Mouse (Mus musculus) intestine, postnatal 0 days (tissue): ENCODE measurements around the gene Hist1h2ba. TPM values are rescaled to one million over a fixed set of nuclear protein-coding genes. Genes with fewer than 3 reads are reported as not detected.
A peak's percentile ranks its signal among the peaks of the same experiment; 100 is the strongest.

Source experiments
- ATAC-seq: fragments of 200-750 bp; cut with Nextera tagmentation; 2 replicates; pipeline ENCODE4 v1.8.0; 2017; ENCODE audit warnings: mild to moderate bottlenecking, moderate TSS enrichment, moderate library complexity
- H3K27ac ChIP-seq: fragments of 300-500 bp; sonication (generic); 2 replicates; pipeline ENCODE4 v1.5.1; 2014; ENCODE audit warnings: mild to moderate bottlenecking, low read depth, low read length, moderate library complexity
- H3K27me3 ChIP-seq: fragments of 300-500 bp; sonication (generic); replicated peaks from 2 replicates; pipeline ENCODE4 v1.6.1; 2014; ENCODE audit warnings: low read length, mixed read lengths; ENCODE audit not compliant: control insufficient read depth, insufficient read depth
- H3K36me3 ChIP-seq: fragments of 300-500 bp; sonication (generic); 2 replicates; pipeline ENCODE4 v1.6.1; 2014; ENCODE audit warnings: mild to moderate bottlenecking, moderate library complexity; ENCODE audit not compliant: control insufficient read depth, insufficient read depth
- H3K4me1 ChIP-seq: fragments of 300-500 bp; sonication (generic); replicated peaks from 2 replicates; pipeline ENCODE4 v1.6.1; 2014; ENCODE audit warnings: antibody characterized with exemption, low read length, mixed read lengths; ENCODE audit not compliant: control insufficient read depth, insufficient read depth
- H3K4me2 ChIP-seq: fragments of 300-500 bp; sonication (generic); replicated peaks from 2 replicates; pipeline ENCODE4 v1.6.1; 2014; ENCODE audit warnings: low read depth, mild to moderate bottlenecking, moderate library complexity
- H3K4me3 ChIP-seq: fragments of 300-500 bp; sonication (generic); 2 replicates; pipeline ENCODE4 v1.5.1; 2014; ENCODE audit warnings: low read depth, low read length
- H3K9ac ChIP-seq: fragments of 300-500 bp; sonication (generic); 2 replicates; pipeline ENCODE4 v1.6.1; 2014; ENCODE audit warnings: mild to moderate bottlenecking, low read depth, low read length
- H3K9me3 ChIP-seq: fragments of 300-500 bp; sonication (generic); 2 replicates; pipeline ENCODE4 v1.6.1; 2016; ENCODE audit warnings: mixed run types; ENCODE audit not compliant: control insufficient read depth
- CTCF ChIP-seq: sonication (generic); IDR thresholded peaks from 2 replicates; pipeline ENCODE4 v1.5.1; 2016; ENCODE audit warnings: low read depth, mild to moderate bottlenecking, control low read depth, antibody characterized with exemption, moderate library complexity
- WGBS: fragments of 180-500 bp; shearing (Covaris S2); extraction: QIAGEN DNeasy Blood & Tissue Kit; methylation state at CpG from one replicate; pipeline ENCODE4 v1.1.7; 2014; 5-methylcytosine and 5-hydroxymethylcytosine counted together
- polyA plus RNA-seq: library from polyadenylated mRNA; unstranded; fragments of >200 nt; fragmentation: Nextera tagmentation; extraction: Ambion mirVana; gene quantifications from 2 replicates; pipeline ENCODE4 v1.2.1, GENCODE M21; 2015

The Hist1h2ba gene
- polyA plus RNA-seq, 1 experiment from 2014 or later: not detected

DNA sequence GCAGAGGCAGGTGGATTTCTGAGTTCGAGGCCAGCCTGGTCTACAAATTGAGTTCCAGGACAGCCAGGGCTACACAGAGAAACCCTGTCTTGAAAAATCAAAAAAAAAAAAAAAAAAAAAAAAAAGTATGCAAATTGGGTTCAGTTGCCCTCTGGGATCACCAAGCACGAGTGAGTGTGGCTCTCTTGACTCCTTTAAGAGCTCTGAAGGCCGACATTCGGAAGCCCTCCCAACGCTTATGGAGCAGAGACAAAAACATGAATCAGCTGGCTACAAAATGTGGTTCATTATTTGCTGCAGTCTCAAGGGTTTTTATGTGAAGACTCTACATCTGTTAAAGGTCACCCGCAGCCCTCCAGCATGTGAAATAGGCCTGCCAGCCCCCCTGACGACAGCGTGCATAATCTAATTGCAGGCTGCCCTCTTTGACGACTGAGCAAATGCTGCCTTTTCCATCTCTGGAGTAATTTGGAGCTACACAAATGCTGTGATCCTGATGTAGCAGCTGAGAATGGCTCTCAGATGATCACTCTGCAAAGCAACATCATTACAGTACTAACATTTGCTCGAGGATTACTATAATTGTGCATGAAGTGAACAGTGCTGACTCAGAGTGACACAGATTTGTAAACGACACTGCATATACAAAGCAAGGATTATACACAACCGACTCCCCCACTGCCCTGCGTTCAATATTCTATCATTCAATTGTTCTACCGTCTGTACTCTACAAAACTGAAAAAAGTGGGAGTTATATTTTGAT, 15.7 kb upstream of the Hist1h2ba start:
- H3K27ac ChIP-seq: no peak overlapping the region
- H3K9me3 ChIP-seq: no peaks in the 10 kb centered on the region
- H3K4me3 ChIP-seq: no peak overlapping the region
- H3K27me3 ChIP-seq: no peaks in the 10 kb centered on the region
- no peak for ATAC-seq
- H3K36me3 ChIP-seq: no peaks in the 10 kb centered on the region
- no peak for TF ChIP-seq CTCF
- no peaks in the 10 kb centered on the region for H3K4me1 ChIP-seq
- no peak overlapping the region for H3K4me2 ChIP-seq
- WGBS: 63% methylated on average over 14 of the region's 14 CpGs
- no peak overlapping the region for H3K9ac ChIP-seq

DNA sequence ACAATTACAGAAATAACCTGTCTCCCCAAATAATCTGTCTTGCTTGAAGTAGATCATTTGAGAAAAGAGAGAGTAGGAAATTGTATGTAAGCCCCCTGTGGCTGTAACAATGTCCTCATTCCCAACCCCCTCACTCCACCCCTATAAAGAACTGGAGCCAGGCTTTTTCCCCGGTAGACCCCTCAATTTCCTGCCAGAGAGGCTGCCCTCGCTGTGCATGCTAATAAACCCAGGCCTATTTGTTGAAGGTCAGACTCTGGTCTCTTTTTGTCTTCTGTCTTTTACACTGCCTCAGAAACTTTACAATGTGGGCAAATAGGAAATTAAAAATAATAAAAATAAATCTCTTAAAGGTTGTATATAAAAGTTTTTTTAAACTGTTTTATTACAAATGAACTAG, 12.3 kb upstream of the Hist1h2ba start:
- Histone ChIP-seq H3K27me3 (no peaks in the 10 kb centered on the region), H3K4me1 (no peaks in the 10 kb centered on the region), H3K4me3 (no peak overlapping the region), H3K27ac (no peak overlapping the region), H3K4me2 (no peak overlapping the region), H3K36me3 (no peaks in the 10 kb centered on the region), H3K9me3 (no peaks in the 10 kb centered on the region), H3K9ac (no peak overlapping the region)
- no peak for TF ChIP-seq CTCF
- ATAC-seq: no peak
- WGBS: 47% methylated on average over 2 of the region's 2 CpGs

DNA sequence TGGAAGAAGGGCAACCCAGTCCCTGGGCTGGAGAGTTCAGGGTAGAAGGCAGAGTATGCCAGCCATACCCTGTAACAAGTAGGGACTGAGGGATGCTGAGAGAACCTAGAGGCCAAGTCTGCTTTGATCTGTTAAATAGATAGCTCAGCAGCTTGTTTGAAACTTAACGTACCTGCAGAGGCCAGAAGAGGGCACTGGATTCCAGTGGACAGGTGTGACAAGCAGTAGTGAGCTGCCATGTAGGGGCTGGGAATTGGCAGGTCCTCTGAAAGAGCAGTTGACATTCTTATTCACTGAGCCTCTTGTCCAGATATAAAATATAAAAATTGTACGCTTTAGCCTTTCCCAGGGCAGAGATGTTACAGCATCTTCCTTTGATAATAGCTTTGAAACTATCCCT, 8.9 kb upstream of the Hist1h2ba start:
- Histone ChIP-seq H3K4me2 (no peak overlapping the region), H3K27me3 (no peaks in the 10 kb centered on the region), H3K9me3 (no peaks in the 10 kb centered on the region), H3K4me1 (no peaks in the 10 kb centered on the region), H3K36me3 (no peaks in the 10 kb centered on the region), H3K27ac (no peak overlapping the region), H3K4me3 (no peak overlapping the region), H3K9ac (no peak overlapping the region)
- peak; percentile 68 for TF ChIP-seq CTCF
- WGBS: 54% methylated on average over 2 of the region's 2 CpGs
- no peak for ATAC-seq

DNA sequence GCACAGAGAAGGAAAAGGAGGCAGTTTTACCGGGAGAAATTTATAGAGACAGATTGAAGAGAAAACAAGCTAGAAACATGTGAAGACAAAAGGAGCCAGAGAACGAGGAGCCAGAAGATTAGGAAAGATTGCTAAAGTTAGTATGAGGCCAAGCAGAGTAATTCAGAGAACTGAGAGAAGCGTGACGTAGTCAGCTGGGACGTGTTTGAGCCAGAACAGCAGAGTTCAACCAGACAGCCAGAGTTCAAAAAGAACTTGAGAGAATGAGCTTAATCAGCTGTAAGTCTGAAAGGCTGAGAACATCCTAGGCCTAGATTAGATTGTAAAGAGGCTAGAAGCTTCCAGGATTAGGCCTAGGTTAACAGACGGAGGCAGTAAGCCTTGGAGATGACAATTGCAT, 6.3 kb upstream of the Hist1h2ba start:
- no peak overlapping the region for H3K9ac ChIP-seq

DNA sequence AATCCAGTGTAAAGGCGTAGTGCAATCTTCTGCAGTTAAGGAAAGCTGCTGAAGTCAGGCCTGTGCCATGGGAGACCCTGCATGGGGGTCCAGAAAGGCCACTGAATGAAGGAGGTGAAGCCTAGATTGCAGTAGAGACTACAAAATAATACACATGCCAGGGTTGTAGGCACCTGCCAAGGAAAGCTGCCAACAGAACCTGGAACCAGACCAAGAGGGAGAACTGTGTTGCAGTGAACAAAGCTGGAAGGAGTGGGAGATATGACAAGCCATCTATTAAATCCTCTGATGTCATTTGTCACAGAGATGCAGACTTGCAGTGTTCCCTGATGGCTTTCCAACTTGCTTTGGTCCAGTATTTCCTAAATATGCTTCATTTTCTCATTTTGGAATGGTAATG, 4.7 kb upstream of the Hist1h2ba start:
- Histone ChIP-seq H3K9me3 (no peaks in the 10 kb centered on the region), H3K4me1 (no peaks in the 10 kb centered on the region), H3K27me3 (no peaks in the 10 kb centered on the region), H3K27ac (no peak overlapping the region), H3K4me3 (no peak overlapping the region), H3K4me2 (no peak overlapping the region), H3K9ac (no peak overlapping the region), H3K36me3 (no peaks in the 10 kb centered on the region)
- no peak for ATAC-seq
- TF ChIP-seq CTCF: no peak
- WGBS: 90% methylated on average over 1 of the region's 1 CpGs

More for the DNA sequence above, 6.3 kb upstream of the Hist1h2ba start:
- Histone ChIP-seq H3K4me3 (no peak overlapping the region), H3K4me1 (no peaks in the 10 kb centered on the region), H3K27me3 (no peaks in the 10 kb centered on the region), H3K27ac (no peak overlapping the region), H3K9me3 (no peaks in the 10 kb centered on the region), H3K4me2 (no peak overlapping the region), H3K36me3 (no peaks in the 10 kb centered on the region)
- ATAC-seq: no peak
- WGBS: 60% methylated on average over 6 of the region's 6 CpGs
- no peak for TF ChIP-seq CTCF

DNA sequence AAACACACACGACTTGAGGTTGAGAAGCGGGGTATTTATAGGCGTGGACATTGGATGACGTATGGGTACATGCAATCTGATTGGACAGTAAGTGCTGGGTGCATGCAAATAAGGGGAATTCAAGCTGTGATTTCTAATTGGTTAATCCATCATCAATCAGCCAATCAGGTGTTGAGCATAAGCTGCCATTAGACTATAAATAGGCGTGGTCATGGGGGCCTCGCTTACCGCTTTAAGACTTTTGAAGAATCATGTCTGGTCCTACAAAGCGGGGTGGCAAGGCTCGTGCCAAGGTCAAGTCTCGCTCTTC, 210 bp upstream of the Hist1h2ba start, which contains the start of gene Hist1h2aa:
TSS of gene Hist1h2aa (plus strand) at position 252 of the 310 bp plus-strand sequence.
- WGBS: 90% methylated on average over 10 of the region's 10 CpGs
- no peaks in the 10 kb centered on the region for H3K36me3 ChIP-seq

DNA sequence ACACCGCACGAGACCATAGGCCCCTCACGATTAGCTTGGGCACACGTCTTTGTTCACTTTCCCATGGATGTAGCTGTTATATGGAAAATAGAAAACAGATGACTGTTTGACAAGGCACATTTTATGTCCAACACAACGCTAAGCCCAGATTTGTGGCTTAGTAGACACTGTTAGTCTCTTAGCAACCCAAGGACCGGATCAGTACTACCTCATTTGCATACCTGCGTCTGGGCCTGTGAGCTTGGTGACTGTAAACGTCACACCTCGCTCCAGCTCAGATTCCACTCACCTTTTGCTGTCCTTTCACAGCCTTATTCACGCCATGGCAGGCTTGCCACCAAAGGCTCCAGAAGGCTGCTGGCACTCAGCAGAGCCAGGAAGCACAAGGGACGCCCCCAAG, 3.1 kb downstream of the Hist1h2ba start:
- Histone ChIP-seq H3K4me3 (no peak overlapping the region), H3K27me3 (no peaks in the 10 kb centered on the region), H3K9ac (no peak overlapping the region), H3K4me2 (peak overlapping the region; percentile 41; the same call in 1 of the 2 replicates), H3K4me1 (0 out of 2 replicates have a peak, but pooled peaks cover 4% of the 10 kb centered on the region), H3K36me3 (no peaks in the 10 kb centered on the region), H3K27ac (no peak overlapping the region), H3K9me3 (no peaks in the 10 kb centered on the region)
- WGBS: 63% methylated on average over 11 of the region's 11 CpGs
- ATAC-seq: peak; percentile 45
- TF ChIP-seq CTCF: no peak

More for the DNA sequence above, 210 bp upstream of the Hist1h2ba start, which contains the start of gene Hist1h2aa:
- Histone ChIP-seq H3K9ac (no peak within 1 kb of the TSS), H3K4me3 (no peak within 1 kb of the TSS), H3K9me3 (no peaks in the 10 kb centered on the region), H3K27me3 (no peaks in the 10 kb centered on the region), H3K4me1 (0 out of 2 replicates have a peak, but pooled peaks cover 4% of the 10 kb centered on the region), H3K4me2 (no peak within 1 kb of the TSS), H3K27ac (no peak within 1 kb of the TSS)
- TF ChIP-seq CTCF: no peak
- no peak for ATAC-seq
